Mouse (Mus musculus): ENCODE data around the gene Hamp2.

- no peak for TF ChIP-seq FLI1 (IDR thresholded peaks at IDR 0.05; ENCODE audit: low read length)
- no peak for TF ChIP-seq GATA1 (IDR thresholded peaks at IDR 0.05; ENCODE audit: borderline replicate concordance, low read length)
Observed at GRCm38 (mm10) chr7:30959786-30960349, 35.4 kb upstream of the Hamp2 start.
